Mouse (Mus musculus) heart, adult 2 months (tissue): ENCODE data around the gene D630045J12Rik. TPM values are rescaled to one million over a fixed set of nuclear protein-coding genes. Genes with fewer than 3 reads are reported as not detected.

Experiments used
- DNase-seq, 2 experiments: peaks; one replicate each; pipeline ENCODE4 v3.0.0; 2021
- H3K27ac ChIP-seq: fragments of 200-600 bp; 2 replicates; pipeline ENCODE4 v1.8.1; 2022
- H3K27me3 ChIP-seq: fragments of 200-500 bp; 2 replicates; pipeline ENCODE4 v1.6.1; 2012; ENCODE audit warnings: mild to moderate bottlenecking, low read length, inconsistent platforms, mixed read lengths; ENCODE audit not compliant: control insufficient read depth, insufficient read depth
- H3K36me3 ChIP-seq: fragments of 200-500 bp; 2 replicates; pipeline ENCODE4 v1.6.1; 2012; ENCODE audit warnings: low read length, inconsistent platforms; ENCODE audit not compliant: control insufficient read depth, insufficient read depth
- H3K4me1 ChIP-seq: fragments of 200-500 bp; 2 replicates; pipeline ENCODE4 v1.6.1; 2011; ENCODE audit warnings: low read length; ENCODE audit not compliant: control insufficient read depth, insufficient read depth
- H3K4me3 ChIP-seq: fragments of 200-600 bp; 2 replicates; pipeline ENCODE4 v1.8.1; 2022
- H3K79me2 ChIP-seq: fragments of 200-500 bp; replicated peaks from 2 replicates; pipeline ENCODE4 v1.6.1; 2012; ENCODE audit warnings: mild to moderate bottlenecking, inconsistent platforms, low read length, moderate library complexity, mixed read lengths; ENCODE audit not compliant: control insufficient read depth, insufficient read depth
- H3K9ac ChIP-seq: fragments of 200-500 bp; 2 replicates; pipeline ENCODE4 v1.6.1; 2012; ENCODE audit warnings: low read depth, mild to moderate bottlenecking, control low read depth, inconsistent platforms, low read length, mixed read lengths
- CTCF ChIP-seq: fragments of 200-600 bp; IDR thresholded peaks from 2 replicates; pipeline ENCODE4 v1.8.1; 2022; ENCODE audit warnings: antibody characterized with exemption, mild to moderate bottlenecking, moderate library complexity
- EP300 ChIP-seq: fragments of 200-500 bp; IDR thresholded peaks from 2 replicates; pipeline ENCODE4 v1.6.1; 2011; ENCODE audit warnings: low read depth, low read length, control low read depth; ENCODE audit not compliant: insufficient read depth
- POLR2A ChIP-seq: fragments of 200-500 bp; IDR thresholded peaks from 2 replicates; pipeline ENCODE4 v1.6.1; 2011; ENCODE audit warnings: mild to moderate bottlenecking, low read depth, low read length, control low read depth; ENCODE audit not compliant: insufficient read depth
- WGBS: fragments of 180-500 bp; shearing (Covaris S2); methylation state at CpG from one replicate; pipeline ENCODE4 v1.1.7; 2018; 5-methylcytosine and 5-hydroxymethylcytosine counted together
- intact Hi-C: fragments of 180-260 bp; cut with DNase I; formaldehyde crosslinking; loops from one replicate; pipeline ENCODE4 v1.15.1; 2025
- polyA plus RNA-seq: library from polyadenylated mRNA; depleted of rRNA; stranded (reverse); fragments of >200 nt; gene quantifications from 2 replicates; pipeline ENCODE4 v1.2.3, GENCODE M21; 2012
- total RNA-seq, 2 experiments: library from RNA; stranded (reverse); gene quantifications; 2 replicates each; pipeline ENCODE4 v1.2.3; 2021

The D630045J12Rik gene
- total and polyA plus RNA-seq, 3 experiments, result 0.78 to 1.5 (median 1.1) TPM

DNA sequence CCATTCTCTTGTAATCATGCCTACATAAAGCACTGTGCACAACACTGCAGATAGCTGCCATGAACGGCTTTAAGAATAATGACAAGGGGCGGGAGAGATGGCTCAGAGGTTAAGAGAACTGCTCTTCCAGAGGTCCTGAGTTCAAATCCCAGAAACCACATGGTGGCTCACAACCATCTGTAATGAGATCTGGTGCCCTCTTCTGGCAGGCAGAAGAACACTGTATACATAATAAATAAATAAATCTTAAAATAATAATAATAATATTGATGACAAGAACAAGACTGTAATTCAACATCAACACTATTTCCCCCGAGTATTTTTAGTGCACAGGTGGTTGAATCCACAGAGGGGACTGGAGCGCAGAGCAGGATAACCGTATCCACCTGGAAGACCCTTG, 97.6 kb downstream of the D630045J12Rik start:
- no peaks in the 10 kb centered on the region for H3K79me2 ChIP-seq
- 92% methylated on average over 5 of the region's 5 CpGs for WGBS
- H3K4me1 ChIP-seq, result peaks cover 1% of the 10 kb centered on the region
- no peaks in the 10 kb centered on the region for H3K36me3 ChIP-seq
- intact Hi-C loops, result loop anchor here (5.0 kb wide), 1 partner anchor 149 kb away; no protein-coding TSS in a partner anchor
- H3K27ac ChIP-seq, result no peak overlapping the region
- DNase-seq, result no peak
- H3K4me3 ChIP-seq, result no peak overlapping the region
- no peaks in the 10 kb centered on the region for H3K27me3 ChIP-seq
- no peak overlapping the region for H3K9ac ChIP-seq
- TF ChIP-seq POLR2A (no peak), CTCF (peak; percentile 52), EP300 (no peak)

DNA sequence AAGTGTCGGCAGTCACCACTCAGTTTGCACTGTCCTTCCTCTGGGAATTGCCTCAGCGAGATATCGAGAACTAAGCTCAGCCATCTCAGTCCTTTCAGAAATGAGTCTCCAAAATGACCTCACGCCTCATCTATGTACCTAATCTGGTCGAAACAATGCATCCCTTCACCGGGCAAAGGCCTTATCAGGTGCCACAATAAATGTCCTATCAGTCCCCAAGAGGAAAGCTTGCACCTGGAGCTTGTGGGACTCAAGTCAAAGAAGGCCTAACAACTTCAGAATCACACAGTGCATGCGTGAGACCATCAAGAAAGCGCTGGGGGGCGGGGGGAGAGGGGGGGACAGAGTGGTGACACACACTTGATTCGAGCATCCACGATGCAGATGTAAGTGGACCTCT, 101.5 kb downstream of the D630045J12Rik start:
- intact Hi-C loops, result no loop called here
- Histone ChIP-seq H3K79me2 (no peaks in the 10 kb centered on the region), H3K9ac (no peak overlapping the region), H3K36me3 (no peaks in the 10 kb centered on the region), H3K27me3 (no peaks in the 10 kb centered on the region), H3K27ac (no peak overlapping the region), H3K4me3 (no peak overlapping the region), H3K4me1 (no peaks in the 10 kb centered on the region)
- WGBS, result 63% methylated on average over 11 of the region's 11 CpGs
- TF ChIP-seq POLR2A (no peak), EP300 (no peak), CTCF (no peak)
- DNase-seq, result no peak

DNA sequence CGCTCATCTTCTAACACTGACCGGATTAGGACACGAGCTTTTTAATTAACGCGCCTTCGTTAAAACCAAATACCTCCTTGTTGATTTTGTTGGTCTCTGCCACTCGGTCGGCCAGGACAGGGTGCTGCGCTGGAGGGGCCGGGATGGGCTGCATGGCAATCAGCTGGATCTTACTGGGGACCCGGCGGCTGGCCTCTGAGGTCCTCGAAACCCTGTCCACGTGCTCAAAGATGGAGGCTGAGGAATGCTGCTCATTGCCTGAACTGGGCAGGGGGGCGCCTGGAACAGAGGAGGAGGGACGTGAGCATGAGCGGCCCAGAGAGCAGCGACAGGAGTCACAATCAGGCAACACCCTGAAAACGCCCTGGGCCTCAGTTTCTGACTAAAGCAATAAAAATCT, 104.3 kb downstream of the D630045J12Rik start:
- TF ChIP-seq CTCF, result no peak
- Histone ChIP-seq H3K4me3 (no peak overlapping the region), H3K27me3 (no peaks in the 10 kb centered on the region), H3K79me2 (no peaks in the 10 kb centered on the region), H3K36me3 (no peaks in the 10 kb centered on the region), H3K9ac (no peak overlapping the region), H3K27ac (no peak overlapping the region), H3K4me1 (peaks cover 5% of the 10 kb centered on the region)
- no peak for DNase-seq
- intact Hi-C loops, result loop anchor here (5.0 kb wide), 1 partner anchor 727 kb away; no protein-coding TSS in a partner anchor
- 95% methylated on average over 19 of the region's 19 CpGs for WGBS

DNA sequence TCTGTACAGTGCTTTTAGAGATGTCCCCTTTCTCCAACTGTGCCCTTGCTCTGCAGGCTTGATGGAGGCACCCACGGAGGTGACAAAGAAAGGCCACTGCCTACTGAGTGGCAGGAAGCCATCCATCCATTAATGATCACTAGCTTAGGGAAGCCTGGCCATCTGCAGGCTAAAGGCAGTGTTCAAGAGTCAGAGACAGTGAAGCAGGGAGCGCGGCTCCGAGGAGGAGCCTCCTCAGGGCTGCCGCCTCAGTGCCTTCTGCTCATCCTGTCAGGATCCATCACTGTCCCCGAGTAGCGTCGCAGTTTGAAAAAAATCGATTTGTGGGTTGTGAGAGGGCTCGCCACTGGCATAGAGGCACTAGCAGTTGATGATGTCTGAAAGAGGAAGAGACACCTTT, 105.2 kb downstream of the D630045J12Rik start:
- intact Hi-C loops, result loop anchor here (5.0 kb wide), 1 partner anchor 726 kb away; no protein-coding TSS in a partner anchor
- H3K27ac ChIP-seq, result no peak overlapping the region
- H3K79me2 ChIP-seq, result no peaks in the 10 kb centered on the region
- peaks cover 12% of the 10 kb centered on the region for H3K4me1 ChIP-seq
- 95% methylated on average over 10 of the region's 10 CpGs for WGBS
- H3K36me3 ChIP-seq, result no peaks in the 10 kb centered on the region
- H3K4me3 ChIP-seq, result no peak overlapping the region
- H3K9ac ChIP-seq, result no peak overlapping the region
- H3K27me3 ChIP-seq, result no peaks in the 10 kb centered on the region
- DNase-seq, result no peak
- no peak for TF ChIP-seq POLR2A
- no peak for TF ChIP-seq EP300
- TF ChIP-seq CTCF, result no peak

DNA sequence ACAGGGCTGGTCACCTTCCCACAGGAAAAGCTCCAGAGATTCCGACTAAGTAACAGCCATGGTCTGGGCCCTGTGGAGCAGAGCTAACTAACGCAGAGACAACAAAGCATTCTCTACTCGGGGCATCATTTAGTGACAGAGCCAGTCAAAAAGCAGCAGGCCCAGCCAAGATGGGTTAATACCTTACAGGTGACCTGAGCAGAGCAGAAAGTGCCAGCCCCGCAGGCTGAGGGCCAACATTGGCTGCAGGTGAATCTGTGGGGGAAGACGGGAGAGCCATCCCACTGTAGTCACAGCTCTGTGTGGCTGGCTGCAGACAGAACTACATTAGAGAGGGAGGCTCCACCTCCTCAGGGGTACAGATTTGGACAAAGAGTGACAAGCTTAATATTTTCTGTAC, 106.5 kb downstream of the D630045J12Rik start:
- H3K27ac ChIP-seq, result no peak overlapping the region
- TF ChIP-seq CTCF, result no peak
- no peak for TF ChIP-seq EP300
- TF ChIP-seq POLR2A, result no peak
- H3K9ac ChIP-seq, result no peak overlapping the region
- no peaks in the 10 kb centered on the region for H3K36me3 ChIP-seq
- H3K79me2 ChIP-seq, result no peaks in the 10 kb centered on the region
- WGBS, result 89% methylated on average over 5 of the region's 5 CpGs
- no peaks in the 10 kb centered on the region for H3K27me3 ChIP-seq
- intact Hi-C loops, result loop anchor here (5.0 kb wide), 1 partner anchor 725 kb away; no protein-coding TSS in a partner anchor
- H3K4me1 ChIP-seq, result peaks cover 12% of the 10 kb centered on the region
- DNase-seq, result no peak
- H3K4me3 ChIP-seq, result no peak overlapping the region

DNA sequence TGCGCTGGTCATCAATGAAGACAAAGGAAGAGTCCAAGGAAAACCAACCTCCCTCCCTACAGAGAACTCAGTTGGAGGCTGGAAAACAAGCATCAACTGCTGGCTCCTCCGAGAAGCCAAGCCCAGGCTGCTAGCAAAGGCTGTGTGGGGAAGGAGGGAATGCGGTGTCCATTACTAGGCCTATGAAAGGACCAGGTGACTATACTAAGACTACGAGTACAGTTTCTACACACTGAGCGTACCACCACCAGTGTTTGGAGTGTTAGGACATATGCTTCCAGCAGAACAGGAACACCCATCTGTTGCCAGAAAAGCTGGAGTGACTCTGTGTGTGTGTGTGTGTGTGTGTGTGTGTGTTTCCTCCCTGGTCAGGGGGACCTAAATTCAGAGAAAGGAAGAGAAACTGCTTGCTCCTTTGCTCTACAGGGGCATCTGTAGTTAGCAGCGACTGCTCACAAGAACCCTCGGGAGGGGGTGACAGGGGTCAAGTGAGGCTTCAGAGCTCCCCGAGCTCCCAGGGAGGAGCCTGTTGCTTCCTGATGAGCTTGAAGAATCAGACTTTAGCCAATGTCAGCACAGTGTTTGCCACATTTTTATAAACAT, 108.2 kb downstream of the D630045J12Rik start:
- TF ChIP-seq EP300, result no peak
- no peak for TF ChIP-seq POLR2A
- TF ChIP-seq CTCF, result no peak
- H3K36me3 ChIP-seq, result no peaks in the 10 kb centered on the region
- intact Hi-C loops, result loop anchor here (5.0 kb wide), 1 partner anchor 723 kb away; no protein-coding TSS in a partner anchor
- H3K27me3 ChIP-seq, result no peaks in the 10 kb centered on the region
- H3K27ac ChIP-seq, result peak overlapping the region; percentile 75
- H3K4me3 ChIP-seq, result no peak overlapping the region
- no peaks in the 10 kb centered on the region for H3K79me2 ChIP-seq
- H3K9ac ChIP-seq, result no peak overlapping the region
- peaks cover 12% of the 10 kb centered on the region for H3K4me1 ChIP-seq
- DNase-seq, result peak; percentile 28 to 37
- 56% methylated on average over 8 of the region's 8 CpGs for WGBS
